Mouse (Mus musculus) neural tube, embryonic 11.5 days (tissue): ENCODE measurements around the gene H2-K1. TPM values are rescaled to one million over a fixed set of nuclear protein-coding genes. Genes with fewer than 3 reads are reported as not detected.

Experiments
- ATAC-seq: fragments of 200-750 bp; cut with Nextera tagmentation; 2 replicates; pipeline ENCODE4 v1.8.0; 2017; ENCODE audit warnings: moderate number of reproducible peaks, mild to moderate bottlenecking, moderate TSS enrichment, moderate library complexity; ENCODE audit not compliant: insufficient read depth, low FRiP score, low TSS enrichment
- DNase-seq: peaks from one replicate; pipeline ENCODE4 v3.0.0-alpha.2; 2015; ENCODE audit warnings: low spot score
- H3K27ac ChIP-seq: fragments of 300-500 bp; sonication (generic); 2 replicates; pipeline ENCODE4 v1.5.1; 2014; ENCODE audit warnings: low read depth, mild to moderate bottlenecking, low read length
- H3K27me3 ChIP-seq: fragments of 300-500 bp; sonication (generic); 2 replicates; pipeline ENCODE4 v1.6.1; 2014; ENCODE audit warnings: mild to moderate bottlenecking, low read length, mixed read lengths; ENCODE audit not compliant: control insufficient read depth, insufficient read depth
- H3K36me3 ChIP-seq: fragments of 300-500 bp; sonication (generic); 2 replicates; pipeline ENCODE4 v1.6.1; 2014; ENCODE audit warnings: mild to moderate bottlenecking, low read length, moderate library complexity, mixed read lengths; ENCODE audit not compliant: control insufficient read depth, insufficient read depth
- H3K4me1 ChIP-seq: fragments of 300-500 bp; sonication (generic); 2 replicates; pipeline ENCODE4 v1.6.1; 2014; ENCODE audit warnings: low read length, mixed read lengths; ENCODE audit not compliant: control insufficient read depth, insufficient read depth
- H3K4me2 ChIP-seq: fragments of 300-500 bp; sonication (generic); 2 replicates; pipeline ENCODE4 v1.6.1; 2014; ENCODE audit warnings: low read depth, mild to moderate bottlenecking, moderate library complexity
- H3K4me3 ChIP-seq: fragments of 300-500 bp; sonication (generic); 2 replicates; pipeline ENCODE4 v1.5.1; 2014; ENCODE audit warnings: low read depth, low read length
- H3K9ac ChIP-seq: fragments of 300-500 bp; sonication (generic); 2 replicates; pipeline ENCODE4 v1.6.1; 2014; ENCODE audit warnings: mild to moderate bottlenecking, low read length
- H3K9me3 ChIP-seq: fragments of 300-500 bp; sonication (generic); 2 replicates; pipeline ENCODE4 v1.6.1; 2016; ENCODE audit warnings: low read length; ENCODE audit not compliant: control insufficient read depth
- WGBS: fragments of 180-500 bp; shearing (Covaris S2); extraction: QIAGEN DNeasy Blood & Tissue Kit; methylation state at CpG from one replicate; pipeline ENCODE4 v1.1.7; 2014; 5-methylcytosine and 5-hydroxymethylcytosine counted together
- polyA plus RNA-seq: library from polyadenylated mRNA; unstranded; fragments of >200 nt; fragmentation: Nextera tagmentation; extraction: Ambion mirVana; gene quantifications from 2 replicates; pipeline ENCODE4 v1.2.1, GENCODE M21; 2014

Gene H2-K1
- polyA plus RNA-seq, 1 experiment from 2014 or later, result 23.1 TPM

- DNase-seq (peak; percentile 92), ATAC-seq (peak; percentile 54)
- Histone ChIP-seq H3K36me3 (peaks cover 30% of the 10 kb centered on the region), H3K4me3 (peak within 1 kb of the TSS; percentile 95), H3K9me3 (peaks cover 5% of the 10 kb centered on the region), H3K27me3 (no peaks in the 10 kb centered on the region), H3K27ac (peak within 1 kb of the TSS; percentile 97), H3K4me1 (peaks cover 33% of the 10 kb centered on the region), H3K4me2 (peak within 1 kb of the TSS; percentile 90), H3K9ac (peak within 1 kb of the TSS; percentile 98)
- 0% methylated on average over 30 of the region's 58 CpGs for WGBS
Observed at GRCm38 (mm10) chr17:34024317-34024821, 24.2 kb upstream of the H2-K1 start, which contains the start of gene Ring1. Gene Ring1 (minus strand): TSS chr17:34024680.

- H3K4me3 ChIP-seq, result peak overlapping the region; percentile 95
- peaks cover 27% of the 10 kb centered on the region for H3K4me1 ChIP-seq
- no peak for DNase-seq
- peak overlapping the region; percentile 90 for H3K4me2 ChIP-seq
- H3K27me3 ChIP-seq, result no peaks in the 10 kb centered on the region
- peak overlapping the region; percentile 97; the same call in 1 of the 2 replicates for H3K27ac ChIP-seq
- ATAC-seq, result no peak
- 68% methylated on average over 9 of the region's 9 CpGs for WGBS
- no peak overlapping the region for H3K9ac ChIP-seq
- peaks cover 5% of the 10 kb centered on the region for H3K9me3 ChIP-seq
- peaks cover 24% of the 10 kb centered on the region for H3K36me3 ChIP-seq
Observed at GRCm38 (mm10) chr17:34023678-34024077, 23.5 kb upstream of the H2-K1 start.

- H3K9ac ChIP-seq, result no peak overlapping the region; the same call in 1 of the 2 replicates
- DNase-seq (no peak), ATAC-seq (no peak)
- H3K9me3 ChIP-seq, result peaks cover 5% of the 10 kb centered on the region
- H3K4me2 ChIP-seq, result 0 out of 2 replicates have a peak overlapping the region, but pooled peaks have one; percentile 90
- no peaks in the 10 kb centered on the region for H3K27me3 ChIP-seq
- H3K27ac ChIP-seq, result no peak overlapping the region
- peaks cover 24% of the 10 kb centered on the region for H3K4me1 ChIP-seq
- peaks cover 24% of the 10 kb centered on the region for H3K36me3 ChIP-seq
- WGBS, result 95% methylated on average over 20 of the region's 20 CpGs
- H3K4me3 ChIP-seq, result no peak overlapping the region
Observed at GRCm38 (mm10) chr17:34022987-34023386, 22.8 kb upstream of the H2-K1 start.

GRCm38 (mm10) chr17:34022414-34022783, 22.3 kb upstream of the H2-K1 start:
- ATAC-seq (no peak), DNase-seq (no peak)
- Histone ChIP-seq H3K27ac (no peak overlapping the region), H3K4me2 (no peak overlapping the region), H3K4me1 (peaks cover 24% of the 10 kb centered on the region), H3K36me3 (peaks cover 24% of the 10 kb centered on the region), H3K9me3 (peaks cover 5% of the 10 kb centered on the region), H3K27me3 (no peaks in the 10 kb centered on the region), H3K9ac (no peak overlapping the region), H3K4me3 (no peak overlapping the region)
- WGBS, result 95% methylated on average over 14 of the region's 14 CpGs

- WGBS, result 94% methylated on average over 23 of the region's 23 CpGs
- Histone ChIP-seq H3K9ac (no peak overlapping the region), H3K4me1 (peaks cover 18% of the 10 kb centered on the region), H3K27ac (no peak overlapping the region), H3K27me3 (no peaks in the 10 kb centered on the region), H3K4me2 (no peak overlapping the region), H3K9me3 (peaks cover 5% of the 10 kb centered on the region), H3K36me3 (peaks cover 24% of the 10 kb centered on the region), H3K4me3 (no peak overlapping the region)
- ATAC-seq, result no peak
- DNase-seq, result no peak
Observed at GRCm38 (mm10) chr17:34021539-34022413, 21.6 kb upstream of the H2-K1 start.

- no peak for DNase-seq
- Histone ChIP-seq H3K27me3 (no peaks in the 10 kb centered on the region), H3K9me3 (no peaks in the 10 kb centered on the region), H3K4me2 (no peak overlapping the region), H3K36me3 (no peaks in the 10 kb centered on the region), H3K27ac (no peak overlapping the region), H3K9ac (no peak overlapping the region), H3K4me1 (no peaks in the 10 kb centered on the region), H3K4me3 (no peak overlapping the region)
- WGBS, result 97% methylated on average over 8 of the region's 8 CpGs
- no peak for ATAC-seq
Observed at GRCm38 (mm10) chr17:34013436-34013835, 13.3 kb upstream of the H2-K1 start.

- no peak overlapping the region for H3K9ac ChIP-seq
- WGBS, result 78% methylated on average over 5 of the region's 5 CpGs
- no peak for DNase-seq
Observed at GRCm38 (mm10) chr17:34010156-34010555, 10.0 kb upstream of the H2-K1 start.

GRCm38 (mm10) chr17:34006570-34006969, 6.4 kb upstream of the H2-K1 start:
- Histone ChIP-seq H3K9ac (no peak overlapping the region), H3K4me1 (no peaks in the 10 kb centered on the region), H3K9me3 (no peaks in the 10 kb centered on the region), H3K27me3 (no peaks in the 10 kb centered on the region), H3K4me3 (no peak overlapping the region), H3K27ac (no peak overlapping the region), H3K4me2 (no peak overlapping the region), H3K36me3 (no peaks in the 10 kb centered on the region)
- DNase-seq, result no peak
- 48% methylated on average over 2 of the region's 2 CpGs for WGBS
- ATAC-seq, result no peak

More at GRCm38 (mm10) chr17:34010156-34010555, 10.0 kb upstream of the H2-K1 start:
- no peak for ATAC-seq
- no peak overlapping the region for H3K4me3 ChIP-seq
- H3K9me3 ChIP-seq, result no peaks in the 10 kb centered on the region
- H3K4me1 ChIP-seq, result no peaks in the 10 kb centered on the region
- H3K27ac ChIP-seq, result no peak overlapping the region
- no peaks in the 10 kb centered on the region for H3K27me3 ChIP-seq
- no peaks in the 10 kb centered on the region for H3K36me3 ChIP-seq
- H3K4me2 ChIP-seq, result no peak overlapping the region

GRCm38 (mm10) chr17:34003426-34003825, 3.3 kb upstream of the H2-K1 start:
- WGBS, result 3% methylated on average over 5 of the region's 5 CpGs
- peak; percentile 64 for DNase-seq
- H3K27me3 ChIP-seq, result peaks cover 12% of the 10 kb centered on the region

More at GRCm38 (mm10) chr17:34003426-34003825, 3.3 kb upstream of the H2-K1 start:
- no peak overlapping the region for H3K27ac ChIP-seq
- H3K4me1 ChIP-seq, result no peaks in the 10 kb centered on the region
- no peak overlapping the region for H3K4me3 ChIP-seq
- no peak overlapping the region for H3K4me2 ChIP-seq
- H3K9ac ChIP-seq, result no peak overlapping the region
- no peaks in the 10 kb centered on the region for H3K9me3 ChIP-seq
- no peaks in the 10 kb centered on the region for H3K36me3 ChIP-seq
- no peak for ATAC-seq
